ENCODE assay signal across 2 mouse cellular contexts in the genomic region with DNA sequence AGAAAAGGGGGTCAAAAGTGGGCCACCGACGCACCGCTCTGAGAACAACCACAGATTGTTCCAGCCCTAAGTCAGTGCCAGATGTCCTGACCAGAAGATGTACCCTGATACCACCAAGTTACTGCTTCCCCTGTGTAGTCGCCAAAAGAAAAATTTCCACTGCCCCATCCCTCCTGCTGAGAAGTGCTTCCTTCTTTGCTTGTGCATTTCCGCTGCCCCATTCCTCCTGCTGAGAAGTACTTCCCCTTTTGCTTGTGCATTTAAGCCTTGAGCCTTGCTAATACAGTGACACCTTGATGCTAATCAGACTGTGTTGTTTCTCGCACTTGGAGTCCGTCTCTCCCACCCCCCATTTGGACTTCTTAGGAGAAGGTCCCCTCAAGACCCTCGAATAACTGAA. TPM values are rescaled to one million over a fixed set of nuclear protein-coding genes. Genes with fewer than 3 reads are reported as not detected.
"Had no signal": no experiment of that assay in that cellular context is flagged by ENCODE, and none has a peak within 500 bp of the region (broad histone marks: within the 10 kb centered on the region; RNA-seq: fewer than 3 reads in every experiment).

No protein-coding gene starts in this region.

RNA-seq across cellular contexts. Expression of a gene that starts 24.7 kb away (rescaled TPM):
- total RNA-seq: monocyte, adult 5-6 weeks had no signal
- polyA plus RNA-seq: myocyte had no signal
